Mouse (Mus musculus) urinary bladder, postnatal 4 days (tissue): ENCODE measurements around the gene Asl.
A peak's percentile ranks its signal among the peaks of the same experiment; 100 is the strongest.

Experiments used
- DNase-seq, 2 experiments: peaks; one replicate each; pipeline ENCODE4 v3.0.0; 2021 to 2022; ENCODE audit warnings: low spot score in 2 of 2

The Asl gene

DNA sequence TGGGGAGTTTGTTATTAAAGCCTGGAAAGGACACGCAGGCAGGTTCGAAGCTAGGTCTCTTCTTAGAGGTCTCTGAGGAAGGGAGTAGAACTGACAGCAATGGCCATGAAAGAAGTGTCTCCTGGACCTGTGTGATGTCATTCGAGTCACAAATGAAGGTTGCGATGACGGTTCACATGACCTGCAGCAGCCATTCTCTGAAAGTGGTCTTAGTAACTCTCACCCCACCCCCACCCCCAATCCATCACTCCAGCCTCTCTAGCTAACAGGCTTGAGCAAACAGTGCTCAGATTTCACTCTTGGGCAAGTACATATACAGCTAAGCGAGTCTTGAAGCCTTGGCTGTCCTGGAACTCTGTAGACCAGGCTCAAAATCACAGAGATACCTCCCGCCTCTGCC, 25.8 kb downstream of the Asl start:
- no peak for DNase-seq

- peak; percentile 83 to 85 for DNase-seq
These were observed 26.5 kb downstream of the Asl start, which contains the start of gene Gusb for GRCm38 (mm10) chr5:130002301-130003146. TSS of gene Gusb (minus strand) at chr5:130003049.

- no peak for DNase-seq
These were observed 27.6 kb downstream of the Asl start for GRCm38 (mm10) chr5:130001356-130001987.

DNA sequence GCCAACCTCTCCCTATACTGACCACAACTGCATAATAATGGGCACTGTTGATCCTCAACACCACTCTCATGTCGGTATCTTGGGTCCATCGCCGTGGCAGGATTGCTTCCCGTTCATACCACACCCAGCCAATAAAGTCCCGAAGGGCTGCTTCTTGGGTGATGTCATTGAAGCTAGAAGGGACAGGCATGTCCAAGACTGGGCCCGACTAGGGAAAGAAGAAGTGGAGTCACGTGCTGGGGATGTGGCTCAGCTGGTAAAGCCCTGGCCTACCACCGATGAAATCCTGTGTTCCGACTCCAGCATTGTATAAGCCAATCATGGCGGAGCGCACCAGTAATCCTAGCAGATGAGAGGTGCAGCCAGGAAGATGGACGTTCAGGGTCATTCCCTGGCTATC, 28.3 kb downstream of the Asl start:
- no peak for DNase-seq

- DNase-seq, result no peak
These were observed 29.9 kb downstream of the Asl start for GRCm38 (mm10) chr5:129999097-129999496.

DNA sequence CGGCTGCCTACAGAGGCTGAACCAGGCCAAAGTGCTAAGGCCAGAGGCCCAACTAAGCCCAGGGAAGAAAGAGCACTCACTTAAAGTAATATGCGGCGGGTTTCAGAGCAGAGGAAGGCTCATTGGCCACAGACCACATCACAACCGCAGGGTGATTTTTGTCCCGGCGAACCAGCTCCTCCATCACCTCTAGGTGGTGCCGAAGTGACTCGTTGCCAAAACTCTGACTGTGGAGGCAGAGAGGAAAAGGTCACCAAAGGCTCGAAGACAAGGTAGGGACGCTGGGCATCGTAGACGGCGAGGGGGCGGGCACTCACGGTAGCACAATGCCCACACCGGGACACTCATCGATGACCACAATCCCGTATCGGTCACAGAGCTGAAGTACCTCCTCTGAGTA, 31.3 kb downstream of the Asl start:
- DNase-seq, result no peak

DNA sequence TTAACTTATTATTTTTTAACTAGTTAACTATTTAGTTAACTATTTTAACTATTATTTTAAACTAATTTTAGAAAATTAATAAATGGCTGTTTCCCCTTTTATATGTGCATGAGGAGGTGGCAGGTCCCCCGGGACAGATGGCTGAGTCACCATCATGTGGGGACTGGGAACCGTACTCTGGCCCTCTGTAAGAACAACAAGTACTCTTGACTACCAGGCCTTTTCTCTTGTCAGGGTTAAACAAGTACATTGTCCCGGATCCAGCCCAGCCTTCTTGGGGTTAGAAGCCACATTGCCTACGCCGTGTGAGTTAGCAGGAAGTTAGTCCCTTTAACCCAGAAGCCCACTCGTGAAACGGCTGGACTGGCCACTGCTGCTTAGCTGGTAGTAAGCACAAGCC, 34.1 kb downstream of the Asl start:
- no peak for DNase-seq

- DNase-seq, result no peak
These were observed 35.7 kb downstream of the Asl start for GRCm38 (mm10) chr5:129993374-129993773.

GRCm38 (mm10) chr5:129991898-129992297, 37.1 kb downstream of the Asl start:
- DNase-seq, result no peak

DNA sequence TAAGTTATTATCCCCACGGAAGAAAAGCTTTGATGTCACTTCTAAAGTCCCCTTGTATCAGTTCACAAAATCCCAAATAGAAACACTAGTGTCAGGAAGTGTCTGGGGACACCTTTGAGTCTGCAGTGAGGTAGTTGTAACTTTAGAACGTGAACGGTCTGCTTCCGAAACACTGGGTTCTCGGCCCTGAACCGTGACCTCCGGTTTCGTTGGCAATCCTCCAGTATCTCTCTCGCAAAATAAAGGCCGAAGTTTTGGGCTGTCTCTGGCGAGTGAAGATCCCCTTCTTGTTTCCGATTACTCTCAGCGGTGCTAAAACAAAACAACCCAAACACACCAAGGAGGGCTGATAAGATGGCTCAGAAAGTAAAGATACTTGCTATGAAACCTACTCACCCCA, 39.7 kb downstream of the Asl start:
- DNase-seq, result no peak

DNA sequence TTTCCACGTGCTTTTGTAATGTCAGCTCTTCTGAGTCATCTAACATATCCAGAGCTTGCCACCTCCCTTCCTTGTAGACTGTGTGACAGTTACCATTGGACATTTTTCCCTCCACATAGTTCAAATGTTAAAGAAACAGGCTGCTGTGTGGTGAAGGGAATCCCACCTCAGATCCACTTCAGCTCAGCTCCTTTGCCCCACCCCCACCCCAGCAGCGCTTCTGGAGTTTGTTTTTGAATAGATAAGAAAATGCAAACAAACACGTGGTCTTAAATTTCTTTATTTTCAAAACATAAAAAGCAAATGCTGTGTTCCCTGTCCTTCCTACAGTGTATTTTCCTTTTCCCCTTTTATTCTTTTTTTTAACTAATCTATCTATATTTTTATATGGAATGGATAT, 48.8 kb downstream of the Asl start:
- no peak for DNase-seq

GRCm38 (mm10) chr5:129978608-129979007, 50.4 kb downstream of the Asl start:
- no peak for DNase-seq

- DNase-seq, result no peak
These were observed 51.3 kb downstream of the Asl start for GRCm38 (mm10) chr5:129977768-129978167.

- DNase-seq, result no peak
These were observed 54.2 kb downstream of the Asl start for GRCm38 (mm10) chr5:129974866-129975311.

DNA sequence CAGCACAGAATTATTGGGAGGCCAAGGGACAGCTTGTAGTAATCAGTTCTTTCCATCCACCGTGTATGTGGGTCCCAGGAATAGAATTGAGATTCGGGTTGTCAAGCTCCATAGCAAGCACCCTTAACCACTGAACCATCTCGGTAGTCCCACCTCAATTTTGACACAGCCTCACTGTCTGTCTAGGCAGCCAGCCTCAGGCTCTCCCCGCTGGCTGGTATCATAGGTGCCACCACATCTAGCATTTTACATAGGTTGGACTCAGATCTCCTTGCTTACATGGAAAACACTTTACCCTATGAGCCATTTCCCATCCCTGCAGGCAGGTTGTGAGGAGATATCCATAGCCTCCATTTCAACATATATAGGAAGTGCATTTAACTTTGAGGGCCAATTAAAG, 54.7 kb downstream of the Asl start:
- DNase-seq, result no peak

DNA sequence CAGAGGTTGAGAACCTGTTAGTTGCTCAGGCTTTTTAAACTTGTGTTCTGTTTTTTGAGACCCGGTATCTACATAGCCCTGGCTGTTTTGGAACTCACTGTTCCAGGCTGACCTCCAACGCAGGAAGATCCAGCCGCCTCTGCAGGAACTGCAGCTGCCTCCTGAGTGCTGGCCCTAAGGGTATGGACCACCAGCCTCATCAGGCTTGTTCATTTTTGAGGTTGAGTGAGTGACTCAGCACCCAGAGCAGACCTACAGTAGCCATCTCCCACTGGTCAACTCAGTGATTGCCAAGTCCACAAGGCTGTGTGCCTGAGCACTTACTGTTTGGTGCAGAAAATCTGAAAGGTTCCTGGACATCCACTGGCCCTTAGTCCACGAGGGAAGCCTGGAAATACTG, 57.6 kb downstream of the Asl start:
- no peak for DNase-seq

- no peak for DNase-seq
These were observed 60.6 kb downstream of the Asl start for GRCm38 (mm10) chr5:129968417-129968816.

GRCm38 (mm10) chr5:129966448-129966847, 62.6 kb downstream of the Asl start:
- DNase-seq, result no peak

DNA sequence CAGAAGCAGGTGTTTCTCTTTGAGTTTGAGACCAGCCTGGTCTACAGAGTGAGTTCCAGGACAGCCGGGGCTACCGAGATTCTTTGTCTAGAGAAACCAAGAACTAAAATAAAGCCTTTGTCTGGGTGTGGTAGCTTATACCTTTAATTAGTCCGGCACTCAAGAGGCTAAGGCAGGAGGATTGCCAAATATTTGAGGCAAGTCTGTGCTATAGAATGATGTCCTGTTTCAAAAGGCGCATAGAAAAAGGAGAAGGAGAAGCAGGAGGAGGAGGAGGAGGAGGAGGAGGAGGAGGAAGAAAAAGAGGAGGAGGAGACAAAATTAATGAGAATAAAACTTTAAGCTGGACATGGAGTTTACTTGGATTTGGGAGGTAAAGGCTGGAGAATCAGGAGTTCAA, 65.8 kb downstream of the Asl start:
- no peak for DNase-seq
